Mouse (Mus musculus): ENCODE results near the gene Ccdc80. TPM values are rescaled to one million over a fixed set of nuclear protein-coding genes. Genes with fewer than 3 reads are reported as not detected.

The Ccdc80 gene
- total RNA-seq (2021) = 10 to 100 TPM; 83.0 to 90.7 TPM

GRCm38 (mm10) chr16:45093137-45093731, at the start of gene Ccdc80:
Gene Ccdc80 (plus strand): TSS chr16:45093402.
- intact Hi-C loops (cut with DNase I) = loop anchor here (10.0 kb wide), 1 partner anchor 608 kb away; no protein-coding TSS in a partner anchor
- DNase-seq (ENCODE audit: low spot score) = peak; percentile 14

- intact Hi-C loops (cut with DNase I) = no loop called here
- DNase-seq (ENCODE audit: low spot score) = no peak
These were observed 48.4 kb upstream of the Ccdc80 start for GRCm38 (mm10) chr16:45044844-45045243.

- DNase-seq (ENCODE audit: low spot score) = no peak
- intact Hi-C loops (cut with DNase I) = no loop called here
These were observed 36.0 kb upstream of the Ccdc80 start for GRCm38 (mm10) chr16:45057222-45057621.

GRCm38 (mm10) chr16:45057922-45058321, 35.3 kb upstream of the Ccdc80 start:
- DNase-seq (ENCODE audit: low spot score) = no peak
- intact Hi-C loops (cut with DNase I) = no loop called here

- no peak for DNase-seq (ENCODE audit: low spot score)
- intact Hi-C loops (cut with DNase I) = no loop called here
These were observed 32.1 kb upstream of the Ccdc80 start for GRCm38 (mm10) chr16:45061140-45061539.

- peak; percentile 88 for DNase-seq (ENCODE audit: low spot score)
- intact Hi-C loops (cut with DNase I) = no loop called here
These were observed 22.7 kb upstream of the Ccdc80 start for GRCm38 (mm10) chr16:45070383-45071083.

- intact Hi-C loops (cut with DNase I) = no loop called here
- no peak for DNase-seq (ENCODE audit: low spot score)
These were observed 21.8 kb upstream of the Ccdc80 start for GRCm38 (mm10) chr16:45071424-45071823.

- no peak for DNase-seq (ENCODE audit: low spot score)
- intact Hi-C loops (cut with DNase I) = no loop called here
These were observed 15.6 kb upstream of the Ccdc80 start for GRCm38 (mm10) chr16:45077517-45078080.

GRCm38 (mm10) chr16:45079322-45079721, 13.9 kb upstream of the Ccdc80 start:
- DNase-seq (ENCODE audit: low spot score) = no peak
- intact Hi-C loops (cut with DNase I) = no loop called here

GRCm38 (mm10) chr16:45088842-45089241, 4.4 kb upstream of the Ccdc80 start:
- no peak for DNase-seq (ENCODE audit: low spot score)
- intact Hi-C loops (cut with DNase I) = loop anchor here (2.0 kb wide), 1 partner anchor 320 kb away; no protein-coding TSS in a partner anchor

GRCm38 (mm10) chr16:45090005-45090404, 3.2 kb upstream of the Ccdc80 start:
- DNase-seq (ENCODE audit: low spot score) = peak; percentile 58
- intact Hi-C loops (cut with DNase I) = loop anchor here (1.0 to 10.0 kb wide), 2 partner anchors 364 to 605 kb away; no protein-coding TSS in a partner anchor

- DNase-seq (ENCODE audit: low spot score) = no peak
- intact Hi-C loops (cut with DNase I) = loop anchor here (10.0 kb wide), 1 partner anchor 609 kb away; no protein-coding TSS in a partner anchor
These were observed 1.0 kb downstream of the Ccdc80 start for GRCm38 (mm10) chr16:45094136-45094756.

GRCm38 (mm10) chr16:45095030-45095429, 1.8 kb downstream of the Ccdc80 start:
- intact Hi-C loops (cut with DNase I) = loop anchor here (10.0 kb wide), 1 partner anchor 610 kb away; no protein-coding TSS in a partner anchor
- DNase-seq (ENCODE audit: low spot score) = no peak

GRCm38 (mm10) chr16:45095561-45096482, 2.6 kb downstream of the Ccdc80 start:
- DNase-seq (ENCODE audit: low spot score) = no peak
- intact Hi-C loops (cut with DNase I) = loop anchor here (2.0 to 10.0 kb wide), 2 partner anchors 63 to 611 kb away; partner anchors contain the start of genes Atg3 and Slc35a5

GRCm38 (mm10) chr16:45097467-45097866, 4.3 kb downstream of the Ccdc80 start:
- DNase-seq (ENCODE audit: low spot score) = no peak
- intact Hi-C loops (cut with DNase I) = loop anchor here (2.0 to 10.0 kb wide), 2 partner anchors 61 to 613 kb away; partner anchors contain the start of genes Atg3 and Slc35a5

GRCm38 (mm10) chr16:45098186-45098885, 5.1 kb downstream of the Ccdc80 start:
- intact Hi-C loops (cut with DNase I) = loop anchor here (10.0 kb wide), 1 partner anchor 614 kb away; no protein-coding TSS in a partner anchor
- DNase-seq (ENCODE audit: low spot score) = no peak

GRCm38 (mm10) chr16:45098886-45099210, 5.6 kb downstream of the Ccdc80 start:
- DNase-seq (ENCODE audit: low spot score) = no peak
- intact Hi-C loops (cut with DNase I) = loop anchor here (10.0 kb wide), 1 partner anchor 614 kb away; no protein-coding TSS in a partner anchor

GRCm38 (mm10) chr16:45100892-45101291, 7.7 kb downstream of the Ccdc80 start:
- DNase-seq (ENCODE audit: low spot score) = no peak
- intact Hi-C loops (cut with DNase I) = loop anchor here (2.0 kb wide), 1 partner anchor 20 kb away; no protein-coding TSS in a partner anchor

GRCm38 (mm10) chr16:45104993-45105392, 11.8 kb downstream of the Ccdc80 start:
- intact Hi-C loops (cut with DNase I) = no loop called here
- no peak for DNase-seq (ENCODE audit: low spot score)
